Mouse (Mus musculus) ovary, postnatal 10 days (tissue): ENCODE results near the gene Pfdn6.

Experiments
- DNase-seq: peaks from one replicate; pipeline ENCODE4 v3.0.0; 2022; ENCODE audit warnings: low spot score

The Pfdn6 gene

GRCm38 (mm10) chr17:33931947-33932346 is 8.2 kb downstream of the Pfdn6 start:
- no peak for DNase-seq

GRCm38 (mm10) chr17:33931159-33931866 is 8.8 kb downstream of the Pfdn6 start:
- no peak for DNase-seq

GRCm38 (mm10) chr17:33930280-33931158 is 9.6 kb downstream of the Pfdn6 start:
- no peak for DNase-seq

- DNase-seq: peak; percentile 93
Measured at GRCm38 (mm10) chr17:33929371-33930279, 10.5 kb downstream of the Pfdn6 start, which contains the start of gene Rgl2. Gene Rgl2 (plus strand): TSS chr17:33929543.

- no peak for DNase-seq
Measured at GRCm38 (mm10) chr17:33928251-33928947, 11.7 kb downstream of the Pfdn6 start.

- no peak for DNase-seq
Measured at GRCm38 (mm10) chr17:33926207-33926932, 13.8 kb downstream of the Pfdn6 start.

GRCm38 (mm10) chr17:33925406-33926116 is 14.6 kb downstream of the Pfdn6 start:
- DNase-seq: no peak

GRCm38 (mm10) chr17:33924577-33925283 is 15.4 kb downstream of the Pfdn6 start:
- DNase-seq: no peak

GRCm38 (mm10) chr17:33921361-33921760 is 18.8 kb downstream of the Pfdn6 start:
- no peak for DNase-seq

- peak; percentile 72 for DNase-seq
Measured at GRCm38 (mm10) chr17:33920282-33921097, 19.7 kb downstream of the Pfdn6 start.

GRCm38 (mm10) chr17:33919351-33920281 is 20.5 kb downstream of the Pfdn6 start:
- DNase-seq: peak; percentile 63

- DNase-seq: no peak
Measured at GRCm38 (mm10) chr17:33918293-33919203, 21.6 kb downstream of the Pfdn6 start.

- no peak for DNase-seq
Measured at GRCm38 (mm10) chr17:33917656-33918292, 22.4 kb downstream of the Pfdn6 start.

- no peak for DNase-seq
Measured at GRCm38 (mm10) chr17:33916847-33917655, 23.1 kb downstream of the Pfdn6 start.

GRCm38 (mm10) chr17:33916294-33916693 is 23.8 kb downstream of the Pfdn6 start:
- no peak for DNase-seq
